Mouse (Mus musculus) stomach, postnatal 0 days (tissue): ENCODE results near the gene Socs5. TPM values are rescaled to one million over a fixed set of nuclear protein-coding genes. Genes with fewer than 3 reads are reported as not detected.
"Not testable (repeated sequence)": the region's sequence is repeated elsewhere in the genome, so short reads cannot be mapped to it uniquely, and the experiment has no call there.

Source experiments
- ATAC-seq: fragments of 200-750 bp; cut with Nextera tagmentation; 2 replicates; pipeline ENCODE4 v1.8.0; 2017; ENCODE audit not compliant: low FRiP score, low TSS enrichment
- DNase-seq: peaks from one replicate; pipeline ENCODE4 v3.0.0-alpha.2; 2016; ENCODE audit warnings: low spot score
- H3K27ac ChIP-seq: fragments of 300-500 bp; sonication (generic); replicated peaks from 2 replicates; pipeline ENCODE4 v1.5.1; 2014; ENCODE audit warnings: mild to moderate bottlenecking, control low read depth
- H3K27me3 ChIP-seq: fragments of 300-500 bp; sonication (generic); 2 replicates; pipeline ENCODE4 v1.6.1; 2014; ENCODE audit warnings: low read length; ENCODE audit not compliant: control insufficient read depth, insufficient read depth
- H3K36me3 ChIP-seq: fragments of 300-500 bp; sonication (generic); 2 replicates; pipeline ENCODE4 v1.6.1; 2014; ENCODE audit warnings: low read length, mixed read lengths; ENCODE audit not compliant: control insufficient read depth, insufficient read depth
- H3K4me1 ChIP-seq: fragments of 300-500 bp; sonication (generic); replicated peaks from 2 replicates; pipeline ENCODE4 v1.6.1; 2014; ENCODE audit warnings: antibody characterized with exemption; ENCODE audit not compliant: control insufficient read depth, insufficient read depth
- H3K4me2 ChIP-seq: fragments of 300-500 bp; sonication (generic); replicated peaks from 2 replicates; pipeline ENCODE4 v1.6.1; 2014; ENCODE audit warnings: low read depth, mild to moderate bottlenecking, control low read depth, moderate library complexity
- H3K4me3 ChIP-seq: fragments of 300-500 bp; sonication (generic); 2 replicates; pipeline ENCODE4 v1.5.1; 2014; ENCODE audit warnings: low read depth, low read length, control low read depth
- H3K9ac ChIP-seq: fragments of 300-500 bp; sonication (generic); 2 replicates; pipeline ENCODE4 v1.6.1; 2014; ENCODE audit warnings: mild to moderate bottlenecking, low read length, control low read depth, mixed read lengths
- H3K9me3 ChIP-seq: fragments of 300-500 bp; sonication (generic); 2 replicates; pipeline ENCODE4 v1.6.1; 2016; ENCODE audit warnings: low read length; ENCODE audit not compliant: control insufficient read depth
- CTCF ChIP-seq: IDR thresholded peaks from 2 replicates; pipeline ENCODE4 v1.5.1; 2016; ENCODE audit warnings: antibody characterized with exemption, low read depth, mild to moderate bottlenecking, moderate library complexity
- EP300 ChIP-seq: optimal IDR thresholded peaks from 2 replicates; pipeline ENCODE3; 2016; ENCODE audit warnings: antibody characterized with exemption
- WGBS: fragments of 180-500 bp; shearing (Covaris S2); extraction: QIAGEN DNeasy Blood & Tissue Kit; methylation state at CpG from one replicate; pipeline ENCODE4 v1.1.7; 2014; 5-methylcytosine and 5-hydroxymethylcytosine counted together
- polyA plus RNA-seq: library from polyadenylated mRNA; unstranded; fragments of >200 nt; fragmentation: Nextera tagmentation; extraction: Ambion mirVana; gene quantifications from 2 replicates; pipeline ENCODE4 v1.2.1, GENCODE M21; 2015

Gene Socs5
- polyA plus RNA-seq, 1 experiment from 2014 or later = 4.8 TPM

DNA sequence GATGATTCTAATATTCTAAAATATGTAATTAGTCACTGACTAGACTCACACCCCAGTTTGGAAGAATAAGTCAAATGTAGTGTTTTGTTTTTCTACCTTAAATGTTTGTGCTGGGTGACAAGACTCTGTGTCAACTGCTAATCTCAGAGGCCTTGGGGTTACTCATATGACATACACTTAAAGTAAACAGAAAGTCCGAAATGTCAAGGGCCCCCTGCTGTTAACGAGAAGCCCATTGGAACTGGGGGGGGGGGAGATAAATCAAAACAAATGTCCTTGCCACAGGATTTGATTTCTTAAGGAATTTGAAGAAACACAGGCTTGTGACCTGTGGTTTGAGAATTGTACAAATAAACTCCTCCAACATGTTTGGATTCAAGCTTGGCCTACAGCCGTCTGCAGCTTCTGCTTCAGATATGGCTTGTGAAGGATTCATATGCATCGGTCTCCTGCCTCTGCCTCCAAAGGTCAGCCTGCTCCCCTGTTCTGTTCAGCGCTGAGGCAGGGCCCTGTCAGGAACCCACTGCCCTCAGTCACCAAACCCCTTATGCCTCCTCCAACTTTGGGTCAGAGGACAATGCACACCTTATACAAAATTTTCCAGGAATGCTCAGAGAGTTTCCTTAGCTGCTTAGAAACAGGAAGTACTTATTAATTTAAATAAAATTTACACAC, 34.6 kb upstream of the Socs5 start:
- H3K4me3 ChIP-seq = no peak overlapping the region
- ATAC-seq (no peak), DNase-seq (no peak)
- no peaks in the 10 kb centered on the region for H3K4me1 ChIP-seq
- TF ChIP-seq EP300 = no peak
- no peak for TF ChIP-seq CTCF
- H3K36me3 ChIP-seq = no peaks in the 10 kb centered on the region
- H3K27ac ChIP-seq = no peak overlapping the region
- H3K4me2 ChIP-seq = no peak overlapping the region
- WGBS = 42% methylated on average over 5 of the region's 5 CpGs
- H3K9me3 ChIP-seq = no peaks in the 10 kb centered on the region
- H3K9ac ChIP-seq = no peak overlapping the region
- H3K27me3 ChIP-seq = no peaks in the 10 kb centered on the region

GRCm38 (mm10) chr17:87073470-87073869, 34.0 kb upstream of the Socs5 start:
- H3K4me1 ChIP-seq = no peaks in the 10 kb centered on the region
- no peak for ATAC-seq
- no peak for TF ChIP-seq CTCF
- TF ChIP-seq EP300 = no peak
- no peak for DNase-seq
- no peaks in the 10 kb centered on the region for H3K36me3 ChIP-seq
- H3K4me3 ChIP-seq = no peak overlapping the region
- H3K27ac ChIP-seq = no peak overlapping the region
- no peak overlapping the region for H3K9ac ChIP-seq
- no peak overlapping the region for H3K4me2 ChIP-seq
- no peaks in the 10 kb centered on the region for H3K27me3 ChIP-seq
- no peaks in the 10 kb centered on the region for H3K9me3 ChIP-seq

DNA sequence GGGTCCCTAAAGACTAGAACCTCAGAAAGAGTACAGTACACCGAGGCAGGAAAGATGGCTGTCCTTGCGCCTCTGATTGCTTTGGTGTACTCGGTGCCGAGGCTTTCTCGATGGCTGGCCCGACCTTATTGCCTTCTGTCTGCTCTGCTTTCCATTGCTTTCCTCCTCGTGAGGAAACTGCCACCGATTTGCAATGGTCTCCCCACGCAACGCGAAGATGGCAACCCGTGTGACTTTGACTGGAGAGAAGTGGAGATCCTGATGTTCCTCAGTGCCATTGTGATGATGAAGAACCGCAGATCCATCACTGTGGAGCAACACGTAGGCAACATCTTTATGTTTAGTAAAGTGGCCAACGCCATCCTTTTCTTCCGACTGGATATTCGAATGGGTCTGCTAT, 29.3 kb upstream of the Socs5 start:
- H3K9ac ChIP-seq, DNase-seq, H3K27ac ChIP-seq, H3K4me1 ChIP-seq, H3K36me3 ChIP-seq, ATAC-seq, H3K27me3 ChIP-seq, H3K9me3 ChIP-seq, H3K4me3 ChIP-seq, H3K4me2 ChIP-seq: not testable (repeated sequence)
- WGBS = 94% methylated on average over 17 of the region's 17 CpGs

GRCm38 (mm10) chr17:87080724-87081123, 26.8 kb upstream of the Socs5 start:
- Histone ChIP-seq H3K9ac (no peak overlapping the region), H3K27ac (no peak overlapping the region), H3K36me3 (no peaks in the 10 kb centered on the region), H3K9me3 (no peaks in the 10 kb centered on the region), H3K4me2 (no peak overlapping the region), H3K4me1 (no peaks in the 10 kb centered on the region), H3K27me3 (no peaks in the 10 kb centered on the region), H3K4me3 (no peak overlapping the region)
- no peak for ATAC-seq
- WGBS = 84% methylated on average over 7 of the region's 7 CpGs
- DNase-seq = no peak
- TF ChIP-seq EP300 = no peak

DNA sequence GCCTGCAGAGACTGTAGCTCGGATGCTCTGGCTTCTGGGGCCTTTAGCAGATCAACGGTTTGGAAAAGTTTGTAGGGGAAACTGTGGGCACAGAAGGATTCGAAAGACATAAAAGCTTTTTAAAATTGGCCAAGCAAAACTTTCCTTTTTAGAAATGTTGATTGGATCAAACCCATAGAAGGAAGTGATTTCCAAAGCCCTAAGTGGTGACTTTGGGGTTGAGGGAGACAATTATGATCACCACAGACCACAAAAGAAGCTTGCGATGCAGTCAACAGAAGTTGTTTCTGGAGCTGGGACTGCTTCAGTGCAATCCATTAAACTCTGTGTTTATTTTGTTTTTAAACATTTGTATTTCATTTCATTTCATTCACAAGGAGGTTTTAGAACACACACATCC, 24.9 kb upstream of the Socs5 start:
- H3K27ac ChIP-seq = no peak overlapping the region
- no peak for TF ChIP-seq EP300
- no peak for TF ChIP-seq CTCF

DNA sequence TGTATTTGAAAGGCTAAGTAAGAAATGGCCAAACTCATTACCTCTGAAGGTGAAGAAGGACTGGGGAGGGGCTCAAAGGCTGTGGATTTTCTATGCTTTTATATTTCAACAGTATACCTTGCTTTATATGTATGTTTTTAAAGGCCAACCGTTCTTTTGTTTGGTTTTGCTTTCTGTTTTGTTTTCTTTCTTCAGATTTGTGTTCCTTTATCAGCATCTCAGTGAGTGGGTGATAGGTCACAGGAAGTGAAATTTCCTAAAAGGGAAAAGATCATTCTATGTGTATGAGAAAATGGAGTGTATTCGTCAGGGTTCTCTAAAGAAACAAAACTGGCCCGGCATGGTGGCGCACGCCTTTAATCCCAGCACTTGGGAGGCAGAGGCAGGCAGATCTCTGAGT, 23.8 kb upstream of the Socs5 start:
- H3K4me1 ChIP-seq = no peaks in the 10 kb centered on the region
- H3K36me3 ChIP-seq = no peaks in the 10 kb centered on the region
- TF ChIP-seq CTCF = no peak
- TF ChIP-seq EP300 = no peak
- H3K9ac ChIP-seq = no peak overlapping the region
- WGBS = 79% methylated on average over 5 of the region's 5 CpGs
- DNase-seq (no peak), ATAC-seq (no peak)
- no peaks in the 10 kb centered on the region for H3K9me3 ChIP-seq
- no peaks in the 10 kb centered on the region for H3K27me3 ChIP-seq
- no peak overlapping the region for H3K4me3 ChIP-seq
- H3K27ac ChIP-seq = no peak overlapping the region
- H3K4me2 ChIP-seq = no peak overlapping the region

More for the DNA sequence above, 24.9 kb upstream of the Socs5 start:
- Histone ChIP-seq H3K9ac (no peak overlapping the region), H3K4me3 (no peak overlapping the region), H3K4me1 (no peaks in the 10 kb centered on the region), H3K4me2 (no peak overlapping the region), H3K9me3 (no peaks in the 10 kb centered on the region), H3K36me3 (no peaks in the 10 kb centered on the region), H3K27me3 (no peaks in the 10 kb centered on the region)
- ATAC-seq = no peak
- 75% methylated on average over 4 of the region's 4 CpGs for WGBS
- no peak for DNase-seq
